Mouse (Mus musculus) telencephalon, adult 2 months (tissue): ENCODE measurements at regions not wholly inside any gene's neighbourhood (a gene's known extent, or its start where the extent isn't known, plus 50 kb on each side); places are given as distances from the start of the nearest gene placed in this dataset.

ENCODE experiments used
- DNase-seq: peaks from one replicate; pipeline ENCODE4 v3.0.0-alpha.2; 2011; ENCODE audit warnings: low read depth, low spot score

DNA sequence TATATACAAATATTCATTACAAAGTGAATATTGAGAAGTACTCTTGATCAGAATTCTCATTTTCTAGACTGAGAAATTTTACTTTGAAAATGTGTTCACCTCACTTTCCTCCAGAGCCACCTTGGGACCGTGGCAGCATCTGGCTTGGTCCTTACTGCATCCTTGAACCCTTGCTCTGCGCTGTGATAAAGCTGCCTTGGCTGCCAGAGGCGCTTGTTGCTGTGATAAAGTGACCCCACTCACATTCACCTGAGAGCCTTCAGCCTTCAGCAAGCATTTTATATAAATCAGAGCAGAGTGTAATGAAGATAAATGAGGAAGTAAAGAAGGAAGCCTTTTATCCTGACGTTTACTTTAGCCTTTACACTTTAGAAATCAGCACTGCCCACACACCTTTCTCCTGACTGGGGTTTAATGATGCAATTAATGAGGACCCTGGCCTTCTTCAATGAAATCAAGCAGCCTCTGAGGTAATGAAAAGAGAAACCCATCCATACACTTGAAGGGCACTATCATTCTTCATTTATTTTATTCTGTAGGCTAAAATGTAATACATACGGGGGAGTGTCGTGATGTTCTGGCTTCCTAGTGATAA is 532.8 kb downstream of the Rfpl4b start:
- DNase-seq, result no peak

GRCm38 (mm10) chr10:38269136-38269535 is 552.4 kb downstream of the Rfpl4b start:
- DNase-seq, result no peak

DNA sequence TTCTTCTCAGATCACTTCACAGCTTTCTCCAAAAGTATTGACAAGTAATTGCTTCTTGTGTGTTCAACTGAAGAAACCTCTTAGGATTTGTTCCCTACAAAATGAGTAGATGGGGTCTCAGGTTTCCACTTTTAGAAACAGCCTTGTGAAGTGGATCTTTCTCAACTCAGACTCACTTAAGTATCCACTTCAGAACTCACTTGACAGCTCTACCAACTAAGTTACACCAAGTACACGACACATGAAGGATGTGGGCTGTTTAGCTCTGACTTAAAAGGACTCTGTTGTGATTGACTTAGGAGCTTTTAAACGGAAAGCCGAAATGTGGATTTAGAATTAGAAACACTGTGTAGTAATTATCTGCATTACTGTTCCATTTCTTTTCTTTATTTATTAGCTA is 556.0 kb downstream of the Rfpl4b start:
- no peak for DNase-seq

- DNase-seq, result no peak
These were observed 574.8 kb downstream of the Rfpl4b start for GRCm38 (mm10) chr10:38246821-38247220.
